Comparison of ENCODE assay signal across 16 mouse cellular contexts in genomic region chr2:17523791-17524190, GRCm38 (mm10).
DNase-seq lines count a peak whose midpoint lies in the region; ATAC-seq lines count a peak whose summit lies in the region.
"Had no signal": no experiment of that assay in that cellular context is flagged by ENCODE, and none has a peak within 500 bp of the region (broad histone marks: within the 10 kb centered on the region; RNA-seq: fewer than 3 reads in every experiment).

No protein-coding gene starts in this region.

- no peaks in the 10 kb centered on the region for H3K9me3 ChIP-seq in hindbrain, embryonic 10.5 days
- H3K9me3 ChIP-seq in hindbrain, embryonic 13.5 days: no peaks in the 10 kb centered on the region
- H3K9me3 ChIP-seq in heart, embryonic 15.5 days (replicated peaks): no peaks in the 10 kb centered on the region
- H3K9me3 ChIP-seq in forebrain, embryonic 11.5 days (ENCODE audit: control insufficient read depth, low read length): no peaks in the 10 kb centered on the region
- H3K9me3 ChIP-seq: embryonic facial prominence, embryonic 15.5 days; hindbrain, embryonic 12.5 days; lung, embryonic 15.5 days; neural tube, embryonic 12.5 days had no signal

- peaks cover 20% of the 10 kb centered on the region for H3K4me1 ChIP-seq in hindbrain, embryonic 10.5 days (replicated peaks)
- H3K4me1 ChIP-seq in hindbrain, embryonic 13.5 days (replicated peaks): peaks cover 20% of the 10 kb centered on the region
- peaks cover 18% of the 10 kb centered on the region for H3K4me1 ChIP-seq in heart, embryonic 15.5 days (replicated peaks)
- peaks cover 8% of the 10 kb centered on the region for H3K4me1 ChIP-seq in forebrain, embryonic 11.5 days (replicated peaks; ENCODE audit: control insufficient read depth, insufficient read depth, low read length)
- H3K4me1 ChIP-seq: lung, embryonic 15.5 days had no signal

- no peak overlapping the region for H3K9ac ChIP-seq in hindbrain, embryonic 13.5 days
- no peak overlapping the region for H3K9ac ChIP-seq in heart, embryonic 15.5 days
- no peak overlapping the region for H3K9ac ChIP-seq in forebrain, embryonic 11.5 days (ENCODE audit: low read length)
- H3K9ac ChIP-seq: embryonic facial prominence, embryonic 15.5 days; hindbrain, embryonic 12.5 days; lung, embryonic 15.5 days; neural tube, embryonic 12.5 days had no signal

- H3K27me3 ChIP-seq in hindbrain, embryonic 10.5 days (ENCODE audit: insufficient read depth, poor library complexity, severe bottlenecking): no peaks in the 10 kb centered on the region
- H3K27me3 ChIP-seq in hindbrain, embryonic 13.5 days: no peaks in the 10 kb centered on the region
- no peaks in the 10 kb centered on the region for H3K27me3 ChIP-seq in heart, embryonic 15.5 days
- H3K27me3 ChIP-seq in forebrain, embryonic 11.5 days (ENCODE audit: control insufficient read depth, insufficient read depth, low read length): no peaks in the 10 kb centered on the region
- H3K27me3 ChIP-seq: embryonic facial prominence, embryonic 15.5 days; hindbrain, embryonic 12.5 days; lung, embryonic 15.5 days; neural tube, embryonic 12.5 days had no signal

- WGBS in hindbrain, embryonic 10.5 days: 43% methylated on average over 4 of the region's 4 CpGs
- 47% methylated on average over 4 of the region's 4 CpGs for WGBS in hindbrain, embryonic 13.5 days
- WGBS in heart, embryonic 15.5 days: 13% methylated on average over 4 of the region's 4 CpGs
- whole genome bisulfite sequencing in forebrain, embryonic 11.5 days: 36% methylated on average over 4 of the region's 4 CpGs

- no peaks in the 10 kb centered on the region for H3K36me3 ChIP-seq in hindbrain, embryonic 10.5 days
- no peaks in the 10 kb centered on the region for H3K36me3 ChIP-seq in hindbrain, embryonic 13.5 days
- no peaks in the 10 kb centered on the region for H3K36me3 ChIP-seq in heart, embryonic 15.5 days
- no peaks in the 10 kb centered on the region for H3K36me3 ChIP-seq in forebrain, embryonic 11.5 days (ENCODE audit: control insufficient read depth, insufficient read depth, low read length)
- H3K36me3 ChIP-seq: embryonic facial prominence, embryonic 15.5 days; hindbrain, embryonic 12.5 days; lung, embryonic 15.5 days; neural tube, embryonic 12.5 days had no signal

- ATAC-seq in hindbrain, embryonic 13.5 days (ENCODE audit: low FRiP score): no peak
- ATAC-seq in heart, embryonic 15.5 days (replicated peaks; ENCODE audit: insufficient number of reproducible peaks, insufficient read depth, low FRiP score, low read depth): peak; percentile 79
- ATAC-seq in forebrain, embryonic 11.5 days (replicated peaks; ENCODE audit: low FRiP score): no peak

- H3K27ac ChIP-seq in hindbrain, embryonic 10.5 days: peak overlapping the region; percentile 40; the same call in 1 of the 2 replicates
- no peak overlapping the region for H3K27ac ChIP-seq in hindbrain, embryonic 13.5 days
- H3K27ac ChIP-seq in heart, embryonic 15.5 days: peak overlapping the region; percentile 66
- no peak overlapping the region for H3K27ac ChIP-seq in forebrain, embryonic 11.5 days (ENCODE audit: low read depth, low read length)
- H3K27ac ChIP-seq: embryonic facial prominence, embryonic 15.5 days; hindbrain, embryonic 12.5 days; layer of hippocampus, adult 2 months; lung, embryonic 15.5 days; neural tube, embryonic 12.5 days had no signal

- no peak overlapping the region for H3K4me3 ChIP-seq in hindbrain, embryonic 10.5 days
- no peak overlapping the region for H3K4me3 ChIP-seq in hindbrain, embryonic 13.5 days
- H3K4me3 ChIP-seq in heart, embryonic 15.5 days: no peak overlapping the region
- no peak overlapping the region for H3K4me3 ChIP-seq in forebrain, embryonic 11.5 days (ENCODE audit: low read depth, low read length)
- H3K4me3 ChIP-seq: embryonic facial prominence, embryonic 15.5 days; hindbrain, embryonic 12.5 days; layer of hippocampus, adult 2 months; lung, embryonic 15.5 days; neural tube, embryonic 12.5 days had no signal

- DNase-seq in hindbrain, embryonic 10.5 days (ENCODE audit: low spot score): peak; percentile 21
- peak; percentile 40 for DNase-seq in embryo, embryonic 11 days
- peak; percentile 7 for DNase-seq in kidney, postnatal 14 days
- no peak for DNase-seq in urinary bladder, postnatal 36 days (ENCODE audit: low spot score in 2 of 2)
- DNase-seq in cerebellum, adult 11 months: no peak
- DNase-seq in forebrain, embryonic 11.5 days (ENCODE audit: low spot score): no peak
- DNase-seq: cerebellum, adult 18-20 months; left cerebral cortex, postnatal 4 days had no signal

- no peak overlapping the region for H3K4me2 ChIP-seq in hindbrain, embryonic 13.5 days
- peak overlapping the region; percentile 20; the same call in 1 of the 2 replicates for H3K4me2 ChIP-seq in heart, embryonic 15.5 days
- no peak overlapping the region for H3K4me2 ChIP-seq in forebrain, embryonic 11.5 days (ENCODE audit: low read depth, low read length, severe bottlenecking)
- H3K4me2 ChIP-seq: embryonic facial prominence, embryonic 15.5 days; hindbrain, embryonic 12.5 days; lung, embryonic 15.5 days; midbrain, embryonic 11.5 days; neural tube, embryonic 12.5 days had no signal

Comparison
In these comparisons a context has a peak if more than half of its experiments do, and no peak if none do; other contexts are left out.
1. H3K27ac ChIP-seq: peak in hindbrain, embryonic 10.5 days (single experiment) and heart, embryonic 15.5 days (single experiment); none in hindbrain, embryonic 13.5 days (single experiment) and forebrain, embryonic 11.5 days (single experiment).
2. DNase-seq: peak in hindbrain, embryonic 10.5 days (single experiment), embryo, embryonic 11 days (single experiment) and kidney, postnatal 14 days (single experiment); none in urinary bladder, postnatal 36 days (0 of 2), cerebellum, adult 11 months (single experiment) and forebrain, embryonic 11.5 days (single experiment).